Mouse (Mus musculus): ENCODE measurements around the gene Dennd2c.
"Not testable (repeated sequence)": the region's sequence is repeated elsewhere in the genome, so short reads cannot be mapped to it uniquely, and the experiment has no call there.

The Dennd2c gene

DNA sequence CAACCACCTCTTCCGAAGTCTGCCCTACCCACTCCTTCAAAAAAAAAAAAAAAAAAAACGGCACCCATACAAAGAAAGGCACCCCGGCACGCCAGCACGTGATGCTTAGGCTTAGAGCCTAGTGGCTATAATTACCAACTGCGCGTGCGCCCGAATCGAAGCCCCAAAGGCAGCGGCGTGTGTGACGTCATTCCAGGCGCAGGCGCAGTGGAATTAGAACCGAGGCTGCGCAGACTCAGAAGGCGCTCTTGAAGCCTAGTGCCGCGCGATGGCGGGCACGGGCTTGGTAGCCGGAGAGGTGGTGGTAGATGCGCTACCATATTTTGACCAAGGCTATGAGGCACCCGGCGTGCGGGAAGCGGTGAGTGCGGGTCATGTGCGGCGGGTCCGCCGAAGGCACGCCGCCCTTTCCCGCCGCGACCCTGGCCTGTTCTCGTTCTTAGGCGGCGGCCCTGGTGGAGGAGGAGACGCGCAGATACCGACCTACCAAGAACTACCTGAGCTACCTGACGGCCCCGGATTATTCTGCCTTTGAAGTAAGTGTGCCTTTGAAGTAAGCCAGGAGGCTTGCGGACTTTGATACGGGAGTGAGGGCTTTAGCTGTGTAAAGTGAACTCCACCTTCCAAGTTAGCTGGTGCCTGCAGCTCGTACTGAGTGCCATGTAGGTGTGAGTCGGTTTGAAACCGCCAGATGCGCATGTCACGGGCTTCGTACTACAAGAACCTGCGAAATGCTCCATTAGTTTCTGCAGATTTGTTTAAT is 69.3 kb downstream of the Dennd2c start, which contains the start of gene Bcas2:
Gene Bcas2, plus strand, starts transcription at position 151 of the 763 bp plus-strand sequence.
- DNase-seq = peak; percentile 100

DNA sequence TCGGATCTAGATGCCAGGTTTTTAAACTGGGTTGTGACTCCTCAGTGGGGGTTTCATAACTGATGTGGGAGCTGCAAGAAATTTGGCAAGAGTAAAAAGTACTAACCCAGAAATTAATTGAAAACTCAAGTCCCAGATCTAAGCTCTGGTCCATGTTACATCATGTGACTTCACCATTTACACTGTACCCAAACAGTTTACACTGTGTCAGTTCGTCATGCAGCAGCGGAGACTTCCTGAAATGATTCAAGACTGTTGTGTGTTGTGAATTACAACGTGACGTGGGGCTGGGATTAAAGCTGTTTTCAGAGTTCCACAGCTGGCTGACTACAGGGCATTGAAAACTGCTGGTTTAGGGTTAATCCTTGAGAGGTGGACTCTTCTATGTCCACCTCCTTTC is 70.2 kb downstream of the Dennd2c start:
- DNase-seq = no peak

DNA sequence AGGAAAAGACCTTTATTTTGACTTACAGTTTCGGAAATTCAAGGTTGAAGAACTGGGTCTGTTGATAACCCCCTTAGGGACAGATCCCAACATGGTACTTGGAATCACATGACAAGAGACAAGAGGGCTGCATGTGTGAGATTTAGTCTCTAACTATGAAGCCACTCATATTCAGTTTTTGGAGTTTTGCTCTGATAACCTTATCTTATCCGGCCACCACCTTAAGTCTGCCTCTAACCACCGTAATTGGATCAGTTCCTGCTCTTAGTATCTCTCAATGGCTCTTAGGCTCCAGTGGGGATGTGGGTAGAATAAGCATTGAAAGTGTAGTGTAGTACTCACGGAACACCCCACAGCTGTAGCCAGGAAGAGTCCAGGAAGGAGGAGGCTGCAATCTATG is 74.3 kb downstream of the Dennd2c start:
- no peak for DNase-seq

DNA sequence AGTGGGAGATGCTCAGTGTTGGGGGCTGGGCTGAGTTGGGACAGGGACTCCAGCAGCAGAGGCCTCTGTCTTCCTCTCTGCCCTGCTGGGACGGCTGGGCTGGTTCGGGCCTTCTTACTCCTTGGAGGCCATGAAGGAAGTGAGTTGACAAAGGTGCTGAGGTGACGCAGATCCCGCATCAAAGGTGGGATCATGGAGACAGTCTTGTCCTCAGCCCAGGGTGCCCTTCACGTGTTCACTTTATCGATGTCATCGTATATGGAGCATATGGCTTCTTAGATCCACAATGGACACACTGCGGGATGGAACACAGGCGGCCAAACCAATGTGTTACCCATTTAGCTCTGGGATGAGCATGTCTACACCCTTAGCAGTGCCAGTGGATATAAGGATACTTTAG is 77.1 kb downstream of the Dennd2c start:
- DNase-seq = no peak

GRCm38 (mm10) chr3:103181171-103181570 is 78.8 kb downstream of the Dennd2c start:
- no peak for DNase-seq

DNA sequence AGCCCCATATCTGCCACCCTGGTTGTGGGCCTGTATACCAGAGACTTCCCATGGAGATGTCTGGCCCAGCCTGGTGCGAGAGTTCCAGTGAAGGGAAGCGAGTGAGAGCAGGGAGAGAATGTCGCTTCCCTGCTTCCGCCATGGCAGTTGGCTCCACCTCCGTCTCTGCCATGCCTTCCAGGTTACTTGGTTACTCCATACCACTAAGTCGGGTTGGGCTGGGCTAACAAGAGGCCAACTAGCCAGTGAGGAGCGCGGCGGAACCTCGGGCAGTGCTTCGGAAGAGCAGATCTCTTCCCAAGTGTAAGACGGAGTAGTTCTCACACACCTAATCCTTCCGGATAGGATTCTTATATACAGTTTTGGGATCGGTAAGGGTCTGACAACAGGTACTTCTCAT is 80.4 kb downstream of the Dennd2c start:
- DNase-seq = no peak

DNA sequence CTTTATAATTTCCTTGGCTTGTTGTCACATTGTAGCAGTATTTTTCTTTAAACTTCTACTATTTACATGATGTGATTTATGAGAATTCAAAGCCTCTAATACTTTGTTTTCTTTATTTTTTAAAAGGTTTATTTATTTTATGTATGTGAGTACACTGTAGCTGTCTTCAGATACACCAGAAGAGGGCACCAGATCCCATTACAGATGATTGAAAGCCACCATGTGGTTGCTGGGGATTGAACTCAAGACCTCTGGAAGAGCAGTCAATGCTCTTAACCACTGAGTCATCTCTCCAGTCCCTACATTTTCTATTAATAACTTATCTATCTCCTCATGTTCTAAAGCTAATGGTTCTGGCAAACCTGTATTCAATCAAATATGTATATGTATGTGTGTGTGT is 82.1 kb downstream of the Dennd2c start:
- peak in 1 of 2 experiments; percentile 7 for DNase-seq

- DNase-seq = peak; percentile 14 to 17
These were observed 86.0 kb downstream of the Dennd2c start for GRCm38 (mm10) chr3:103188451-103188850.

DNA sequence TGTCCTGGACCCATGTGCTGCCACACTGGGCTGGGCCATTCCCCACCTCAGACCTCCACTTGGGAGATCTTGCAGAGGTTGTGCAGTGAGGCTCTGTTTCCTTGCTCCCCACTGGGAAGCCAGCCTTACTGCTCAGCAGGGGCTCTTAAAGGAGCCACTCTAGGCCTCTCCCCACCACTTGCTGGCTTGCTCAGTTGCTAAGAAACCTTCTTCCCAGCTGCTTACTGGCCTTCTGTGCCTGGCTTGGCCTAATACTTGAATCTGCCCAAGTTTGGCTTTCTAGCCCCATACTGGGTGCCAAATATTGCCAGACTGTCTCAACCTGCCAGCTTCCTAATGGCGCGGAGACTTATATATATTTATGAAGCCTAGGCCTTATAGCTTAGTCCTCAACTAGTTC is 86.5 kb downstream of the Dennd2c start:
- DNase-seq = peak; percentile 31 to 38

DNA sequence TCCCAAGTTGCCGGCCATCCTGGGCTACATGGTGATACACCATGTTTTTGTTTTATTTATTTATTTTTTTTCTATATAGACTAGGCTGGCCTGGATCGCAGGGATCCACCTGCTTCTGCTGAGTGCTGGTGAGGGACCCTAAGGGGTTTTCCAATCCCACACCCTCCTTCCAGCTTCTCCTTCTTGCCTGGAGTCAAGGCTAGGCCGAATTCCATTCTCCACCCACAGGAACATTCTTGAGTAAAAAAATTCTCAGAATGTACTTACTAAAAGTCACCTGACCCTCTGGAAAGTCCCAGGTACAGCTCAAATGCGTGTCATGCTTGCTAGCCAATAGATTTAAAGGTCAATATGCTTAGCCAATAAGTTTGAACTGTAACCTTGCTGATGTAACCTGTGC is 89.8 kb downstream of the Dennd2c start:
- DNase-seq = no peak

- DNase-seq = no peak
These were observed 90.8 kb downstream of the Dennd2c start for GRCm38 (mm10) chr3:103193186-103193585.

- DNase-seq = no peak
These were observed 94.0 kb downstream of the Dennd2c start for GRCm38 (mm10) chr3:103196320-103196823.

DNA sequence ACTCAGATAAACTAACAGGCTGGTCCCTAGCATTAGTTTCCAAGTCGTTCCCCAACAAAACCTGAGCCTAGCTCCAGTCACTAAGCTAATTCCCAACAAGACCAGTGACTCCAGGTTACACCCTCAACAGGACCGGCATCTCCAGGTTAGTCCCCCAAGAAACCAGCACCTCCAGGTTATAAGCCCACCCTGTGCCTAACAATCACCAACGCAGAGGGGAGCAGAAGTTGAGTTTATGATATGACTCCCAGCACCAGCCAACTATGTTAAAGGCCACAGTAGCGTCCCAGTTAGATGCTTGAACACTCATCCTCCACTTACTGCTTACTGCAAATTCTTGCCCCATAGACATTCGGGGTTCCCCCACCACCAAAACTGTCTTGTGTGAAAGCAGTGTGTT is 97.0 kb downstream of the Dennd2c start:
- no peak for DNase-seq

GRCm38 (mm10) chr3:103201105-103201504 is 98.7 kb downstream of the Dennd2c start:
- DNase-seq = not testable (repeated sequence)

DNA sequence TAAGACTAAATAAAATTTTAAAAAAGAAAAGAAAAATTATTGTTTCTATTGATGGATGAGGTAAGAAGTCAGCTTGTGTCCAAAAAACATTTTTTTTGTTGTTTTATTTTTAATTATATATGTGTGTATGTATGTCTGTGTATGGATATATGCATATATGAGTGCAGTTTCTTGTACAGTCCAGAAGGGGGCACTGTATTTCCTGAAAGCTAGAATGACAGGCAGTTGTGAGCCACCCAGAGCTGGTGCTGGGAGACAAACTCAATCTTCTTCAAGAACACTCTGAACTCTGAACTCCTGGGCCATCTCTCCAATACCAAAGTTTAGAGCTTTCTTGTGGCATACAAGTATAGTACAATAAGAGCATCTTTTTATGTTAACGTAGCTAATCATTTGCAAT is 101.2 kb downstream of the Dennd2c start:
- DNase-seq = no peak

- no peak for DNase-seq
These were observed 102.0 kb downstream of the Dennd2c start for GRCm38 (mm10) chr3:103204445-103204844.

DNA sequence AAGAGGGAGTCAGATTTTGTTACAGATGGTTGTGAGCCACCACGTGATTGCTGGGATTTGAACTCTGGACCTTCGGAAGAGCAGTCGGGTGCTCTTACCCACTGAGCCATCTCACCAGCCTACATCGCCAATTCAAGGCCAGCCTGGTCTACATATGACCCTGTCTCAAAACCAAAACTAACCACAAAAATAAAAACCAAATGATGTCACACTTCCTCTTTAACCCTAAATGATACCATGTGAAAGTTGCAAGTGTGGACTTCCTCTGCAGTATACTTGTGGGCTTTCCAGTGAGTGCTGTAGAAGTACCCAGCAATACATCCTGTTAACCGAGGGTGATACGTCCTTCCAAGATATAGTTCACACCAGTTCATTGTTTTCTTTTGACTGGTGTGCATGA is 104.0 kb downstream of the Dennd2c start:
- DNase-seq = no peak

GRCm38 (mm10) chr3:103207749-103208148 is 105.3 kb downstream of the Dennd2c start:
- DNase-seq = no peak

- no peak for DNase-seq
These were observed 105.8 kb downstream of the Dennd2c start for GRCm38 (mm10) chr3:103208237-103208636.

DNA sequence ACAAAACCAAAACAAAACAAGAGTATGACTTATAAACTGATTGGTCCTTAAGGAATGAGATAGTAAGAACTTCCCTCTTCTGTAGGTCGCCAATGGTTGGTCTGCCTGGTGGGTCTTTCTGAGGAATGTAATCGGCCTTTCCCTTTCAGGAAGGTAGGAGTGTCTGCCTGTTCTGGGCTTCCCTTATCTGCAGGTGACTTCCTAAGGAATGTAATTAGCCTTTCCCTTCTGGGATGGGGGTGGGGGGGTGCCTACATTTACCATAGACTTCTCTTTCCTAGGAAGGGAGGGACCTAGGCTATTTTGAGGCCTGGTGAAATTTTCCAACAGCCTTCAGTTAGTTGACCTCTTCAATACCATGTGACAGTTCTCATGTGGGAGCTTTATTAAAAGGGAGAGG is 108.7 kb downstream of the Dennd2c start:
- DNase-seq = no peak

DNA sequence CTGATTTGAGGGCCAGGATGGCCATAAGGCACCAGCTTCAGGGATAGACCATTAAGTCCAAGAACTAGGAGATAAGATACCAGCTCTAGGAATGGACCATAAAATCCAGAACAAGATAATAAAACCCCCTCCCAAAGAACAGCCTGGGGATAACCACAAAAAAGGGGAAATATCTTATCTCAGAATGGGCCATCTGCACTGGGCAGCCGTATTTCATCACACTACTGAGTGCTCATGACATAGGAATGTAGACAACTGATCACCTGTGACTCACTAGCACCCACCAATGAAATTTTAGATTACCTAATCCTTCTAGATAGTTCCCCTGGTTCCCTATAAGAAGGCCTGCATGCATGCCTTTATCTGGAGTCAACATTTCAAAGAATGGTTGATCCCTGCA is 109.7 kb downstream of the Dennd2c start:
- no peak for DNase-seq

- no peak for DNase-seq
These were observed 111.1 kb downstream of the Dennd2c start for GRCm38 (mm10) chr3:103213537-103213936.

- no peak for DNase-seq
These were observed 112.3 kb downstream of the Dennd2c start for GRCm38 (mm10) chr3:103214593-103215285.

DNA sequence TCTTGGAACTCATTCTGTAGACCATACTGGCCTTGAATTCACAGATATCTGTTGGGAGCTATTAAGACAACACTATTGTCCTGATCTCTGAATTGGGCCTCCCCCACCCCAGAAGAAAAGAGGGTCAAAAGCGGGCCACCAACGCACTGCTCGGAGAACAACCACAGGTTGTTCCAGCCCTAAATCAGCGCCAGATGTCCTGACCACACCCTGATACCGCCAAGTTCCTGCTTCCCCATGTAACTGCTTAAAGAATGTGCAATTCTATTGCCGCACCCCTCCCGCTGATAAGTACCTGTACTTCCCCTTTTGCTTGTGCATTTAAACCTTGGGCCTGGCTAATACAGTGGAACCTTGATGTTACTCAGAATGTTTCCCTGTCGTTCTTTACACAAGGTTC is 113.0 kb downstream of the Dennd2c start:
- not testable (repeated sequence) for DNase-seq

Data from cerebellum, postnatal 14 days (tissue).